Mouse (Mus musculus): Measurements from ENCODE around the gene Slc7a4.
A peak's percentile ranks its signal among the peaks of the same experiment; 100 is the strongest.
"Not testable (repeated sequence)": the region's sequence is repeated elsewhere in the genome, so short reads cannot be mapped to it uniquely, and the experiment has no call there.

The Slc7a4 gene

DNA sequence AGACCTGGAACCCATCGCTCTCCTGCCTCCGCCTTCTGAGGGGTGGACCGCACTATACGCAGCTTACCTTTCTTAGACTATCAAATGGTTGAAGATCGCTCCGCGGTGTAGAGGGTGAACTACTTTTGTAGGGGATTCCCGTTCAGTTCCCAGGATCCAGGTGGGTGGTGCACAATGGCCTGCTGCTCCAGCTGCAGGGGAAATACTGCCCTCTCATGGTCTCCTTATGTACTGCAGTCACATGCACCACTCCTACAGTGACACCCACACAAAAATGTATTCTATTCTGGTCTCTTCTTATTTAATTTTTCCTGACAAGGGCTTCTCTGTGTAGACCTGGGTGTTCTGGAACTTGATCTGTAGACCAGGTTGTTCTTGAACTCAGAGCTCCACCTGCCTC, at the start of gene Slc7a4:
Slc7a4 (minus strand) TSS at position 151 of the 400 bp plus-strand sequence.
- DNase-seq (ENCODE audit: low read depth): peak; percentile 42

DNA sequence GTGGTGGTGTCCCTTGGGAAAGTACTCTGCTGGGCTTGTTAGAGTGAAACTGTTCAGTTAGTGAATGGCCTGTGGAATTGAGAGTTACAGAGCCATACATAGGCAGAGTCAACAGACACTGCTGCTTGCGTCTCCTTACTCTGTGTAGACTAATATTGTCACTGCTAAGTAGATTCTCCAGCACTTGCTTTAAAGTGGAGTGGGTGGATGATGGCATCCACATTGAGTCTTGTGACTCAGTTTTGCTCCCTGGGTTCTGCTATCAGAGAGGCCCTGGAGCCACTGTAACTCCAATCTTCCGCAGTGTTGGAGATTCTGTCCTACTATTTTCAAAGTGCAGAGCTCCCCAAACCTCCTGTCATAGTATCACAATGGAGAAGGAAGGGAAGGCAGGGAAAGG, 49.6 kb upstream of the Slc7a4 start:
- no peak for DNase-seq (ENCODE audit: low read depth)

DNA sequence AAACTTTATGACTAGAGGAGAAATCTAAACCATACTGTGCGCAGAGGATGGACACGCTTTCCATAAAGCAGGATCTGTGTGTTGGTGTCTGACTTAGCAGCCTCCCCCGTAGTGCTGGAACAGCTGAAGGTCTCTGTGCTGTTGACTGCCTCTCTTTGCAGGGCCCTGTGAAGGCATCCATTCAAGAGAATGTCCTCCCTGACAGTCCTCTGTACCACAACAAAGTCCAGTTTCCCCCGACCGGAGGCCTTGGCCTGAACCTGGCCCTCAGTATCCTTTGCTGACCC, 43.2 kb upstream of the Slc7a4 start:
- no peak for DNase-seq (ENCODE audit: low read depth)

DNA sequence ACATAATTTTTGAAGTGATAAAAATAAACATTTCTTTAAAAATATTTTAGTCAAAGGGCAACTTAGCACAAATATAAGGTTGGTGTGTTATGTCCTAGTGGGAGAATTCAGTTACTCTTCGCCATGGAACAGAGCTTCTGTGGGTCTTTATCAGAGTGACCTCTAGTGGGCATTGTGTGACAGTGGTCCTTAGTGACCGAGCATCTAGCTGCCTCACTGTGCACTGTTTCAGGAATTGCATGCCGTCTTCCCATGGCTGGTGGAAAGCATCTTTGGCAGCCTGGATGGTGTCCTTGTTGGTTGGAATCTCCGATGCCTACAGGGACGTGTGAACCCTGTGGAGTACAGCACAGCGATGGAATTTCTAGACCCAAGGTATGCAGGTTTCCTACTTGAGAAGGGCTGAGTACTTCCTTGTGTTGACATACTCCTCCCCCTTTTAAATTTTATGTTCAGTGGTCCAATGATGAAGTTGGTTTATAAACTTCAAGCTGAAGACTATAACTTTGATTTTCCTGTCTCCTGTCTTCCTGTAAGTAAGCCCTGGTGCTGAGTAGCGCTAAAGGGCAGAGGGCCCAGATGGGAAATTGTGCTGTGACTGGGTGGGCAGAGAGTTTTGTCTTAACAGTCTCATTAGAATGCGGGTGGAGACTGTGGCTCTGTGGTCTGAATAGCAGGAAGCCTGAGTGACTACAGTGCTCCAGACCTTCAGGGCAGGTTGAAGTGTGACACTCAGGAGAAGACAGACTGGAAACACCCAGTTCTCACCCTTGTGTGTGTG, 42.7 kb upstream of the Slc7a4 start:
- DNase-seq (ENCODE audit: low read depth): no peak

DNA sequence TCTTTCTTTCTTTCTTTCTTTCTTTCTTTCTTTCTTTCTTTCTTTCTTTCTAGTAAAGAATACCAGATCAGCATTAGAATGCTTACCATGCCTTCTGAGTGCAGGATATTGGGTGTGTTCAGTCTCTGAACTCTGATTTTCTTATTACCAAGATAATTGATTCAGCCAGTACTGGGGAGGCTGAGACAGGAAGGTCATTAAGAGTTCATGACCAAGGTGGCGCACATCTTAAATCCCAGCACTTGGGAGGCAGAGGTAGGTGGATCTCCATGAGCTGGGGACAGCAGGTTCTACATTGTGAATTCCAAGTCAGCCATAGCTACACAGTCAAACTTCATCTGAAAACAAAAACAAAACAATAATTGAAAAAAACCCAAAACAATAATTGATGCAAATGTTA, 38.9 kb upstream of the Slc7a4 start:
- no peak for DNase-seq (ENCODE audit: low read depth)

DNA sequence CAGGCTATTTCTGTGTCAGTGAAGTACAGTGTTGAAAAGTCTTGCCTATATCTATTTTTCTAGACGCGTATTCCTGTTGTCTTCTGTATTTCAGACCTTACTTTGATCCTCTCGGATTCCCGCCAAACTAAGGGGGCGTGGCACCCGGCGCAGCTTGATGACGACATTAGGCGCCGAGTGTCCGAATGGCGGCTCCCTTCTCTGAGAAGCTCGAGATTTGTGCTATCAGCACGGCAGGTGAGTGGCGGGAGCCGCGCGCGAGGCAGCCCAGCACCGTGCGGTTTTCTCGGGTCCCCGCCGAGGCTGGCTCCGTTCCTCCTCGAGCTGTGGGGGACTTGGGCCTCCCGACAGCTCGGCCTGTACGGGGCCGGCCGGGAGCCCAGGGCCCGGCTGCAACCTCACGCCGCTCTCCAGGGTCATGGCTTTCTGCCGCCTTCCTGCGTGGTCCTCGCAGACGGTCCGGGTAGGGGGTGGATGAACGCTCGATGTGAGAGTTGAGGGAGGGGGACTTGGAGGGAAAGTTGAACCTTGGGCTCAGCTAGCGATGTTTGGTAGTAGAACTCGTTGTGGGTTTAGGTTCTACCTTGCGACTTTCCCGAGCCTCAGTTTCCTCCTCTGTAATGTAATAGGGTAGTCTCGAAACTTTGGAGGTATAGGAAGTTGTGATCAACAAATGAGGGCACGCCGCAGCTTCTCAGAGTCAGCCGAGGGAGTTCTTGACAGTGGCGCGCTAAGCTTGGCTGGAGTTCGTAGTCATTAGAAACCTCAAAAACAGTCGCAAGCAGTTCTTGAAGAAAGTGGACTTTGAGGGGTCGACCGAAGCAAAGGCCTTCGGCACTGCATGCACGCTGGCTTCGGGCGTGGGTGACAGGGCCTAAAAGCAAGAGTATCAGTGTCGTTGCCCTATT, 36.4 kb upstream of the Slc7a4 start, which contains the start of gene Smpd4:
Smpd4 (plus strand) TSS at position 157 of the 908 bp plus-strand sequence.
- peak; percentile 93 for DNase-seq (ENCODE audit: low read depth)

DNA sequence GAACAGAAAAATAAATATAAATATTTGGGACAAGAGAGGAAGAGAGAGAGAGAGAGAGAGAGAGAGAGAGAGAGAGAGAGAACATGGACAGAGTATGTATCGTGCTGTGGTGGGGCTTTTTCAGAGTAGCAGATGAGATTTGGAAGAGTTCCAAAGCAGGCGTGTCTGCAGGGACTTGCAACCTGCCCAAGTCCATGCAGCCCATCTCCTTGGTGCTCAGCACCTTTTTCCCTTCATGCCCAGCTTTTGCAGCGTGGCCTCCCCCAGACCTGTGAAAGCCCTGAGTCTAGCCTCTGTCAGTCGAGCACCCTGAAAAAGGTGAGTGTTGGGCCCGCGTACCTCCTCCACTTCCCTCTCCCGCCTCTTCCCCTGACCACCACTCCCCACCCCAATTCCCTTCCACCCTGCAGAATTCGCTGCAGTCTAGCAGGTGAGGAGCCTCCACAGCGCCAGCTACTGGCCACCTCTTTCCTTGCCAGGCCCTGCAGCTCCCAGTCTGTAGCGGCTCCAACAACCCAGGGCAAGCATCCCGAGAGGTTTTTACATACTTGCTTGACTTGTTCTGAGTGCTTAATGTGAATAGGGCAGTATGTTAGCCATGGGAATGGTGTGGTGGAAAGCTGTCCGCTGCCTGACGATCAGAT, 35.0 kb upstream of the Slc7a4 start:
- DNase-seq (ENCODE audit: low read depth): no peak

DNA sequence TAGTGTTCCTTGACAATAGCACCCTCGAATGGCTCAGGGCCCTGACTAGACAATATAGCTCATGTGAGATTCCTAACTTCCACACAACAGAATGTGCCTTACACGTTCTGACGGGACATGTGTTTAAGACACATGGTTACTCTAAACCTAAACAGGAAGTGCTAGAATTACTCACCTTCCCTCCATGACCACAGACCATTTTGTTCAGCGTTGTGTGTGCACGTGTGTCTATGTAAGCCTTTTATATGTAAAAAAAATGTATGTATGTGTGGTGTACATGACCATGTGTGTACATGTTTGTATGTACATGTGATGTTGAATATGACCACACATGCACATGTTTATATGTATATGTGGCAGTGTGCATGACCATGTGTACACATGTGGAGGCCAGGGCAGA, 33.2 kb upstream of the Slc7a4 start:
- no peak for DNase-seq (ENCODE audit: low read depth)

DNA sequence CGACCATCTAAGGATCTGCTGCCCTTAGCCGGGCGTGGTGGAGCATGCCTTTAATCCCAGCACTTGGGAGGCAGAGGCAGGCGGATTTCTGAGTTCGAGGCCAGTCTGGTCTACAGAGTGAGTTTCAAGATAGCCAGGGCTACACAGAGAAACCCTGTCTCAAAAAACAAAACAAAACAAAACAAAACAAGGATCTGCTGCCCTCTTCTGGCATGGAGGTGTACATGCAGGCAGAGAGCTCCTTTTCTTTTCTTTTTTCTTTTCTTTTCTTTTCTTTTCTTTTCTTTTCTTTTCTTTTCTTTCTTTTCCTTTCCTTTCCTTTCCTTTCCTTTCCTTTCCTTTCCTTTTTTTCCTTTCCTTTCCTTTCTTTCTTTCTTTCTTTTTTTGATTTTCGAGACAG, 31.7 kb upstream of the Slc7a4 start:
- not testable (repeated sequence) for DNase-seq (ENCODE audit: low read depth)

DNA sequence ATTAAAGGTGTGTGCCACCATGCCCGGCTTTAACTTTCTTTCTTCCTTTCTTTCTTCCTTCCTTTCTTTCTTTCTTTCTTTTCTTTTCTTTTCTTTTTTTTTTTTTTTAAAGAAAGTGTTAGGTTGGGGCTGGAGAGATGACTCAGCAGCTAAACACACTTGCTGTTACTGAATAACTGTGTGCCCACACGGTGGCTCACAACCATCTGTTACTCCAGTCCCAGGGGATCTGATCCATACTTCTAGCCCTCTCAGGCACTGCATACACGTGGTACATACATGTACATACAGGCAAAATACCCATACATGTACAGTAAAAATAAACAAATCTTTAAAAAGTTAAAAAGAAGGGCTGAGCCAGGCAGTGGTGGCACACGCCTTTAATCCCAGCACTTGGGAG, 28.4 kb upstream of the Slc7a4 start:
- no peak for DNase-seq (ENCODE audit: low read depth)

DNA sequence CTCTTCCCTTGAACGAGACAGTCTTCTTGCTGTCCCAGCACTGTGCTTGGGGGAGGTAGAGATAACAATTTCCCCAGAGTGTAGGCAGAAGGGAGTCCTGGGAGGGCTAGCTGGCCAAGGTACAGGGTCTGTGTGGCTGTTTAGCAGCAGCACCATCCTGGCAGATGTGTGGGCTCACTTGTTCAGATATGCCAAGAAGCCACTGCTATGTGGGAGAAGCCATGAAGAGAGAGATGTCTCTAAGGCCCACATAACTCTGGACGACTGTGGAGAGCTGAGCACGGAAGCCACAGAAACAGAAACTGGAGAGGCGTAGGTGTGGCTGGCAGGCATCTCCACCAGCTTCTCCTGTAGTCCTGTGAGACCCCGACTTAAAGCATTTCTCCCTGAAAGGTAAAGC, 22.7 kb upstream of the Slc7a4 start:
- DNase-seq (ENCODE audit: low read depth): no peak

DNA sequence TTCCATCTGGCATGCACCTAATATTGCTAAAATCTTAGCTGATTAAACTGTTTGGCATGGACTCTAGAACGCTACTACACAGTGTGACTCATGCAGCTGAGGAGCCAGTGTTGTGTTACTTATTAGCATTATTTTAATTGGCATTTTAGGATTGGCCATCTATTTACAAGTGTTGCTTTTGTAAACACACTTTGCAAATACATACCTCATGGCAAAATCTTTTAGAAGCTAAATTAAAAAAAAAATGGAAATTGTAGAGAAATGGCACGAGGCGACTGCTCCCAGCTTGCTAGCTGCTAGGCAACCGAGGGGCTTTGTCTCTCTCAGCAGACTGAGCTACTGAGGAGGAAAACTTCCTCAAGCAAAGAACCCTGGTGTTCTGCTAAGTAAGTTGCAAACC, 21.9 kb upstream of the Slc7a4 start:
- DNase-seq (ENCODE audit: low read depth): no peak

DNA sequence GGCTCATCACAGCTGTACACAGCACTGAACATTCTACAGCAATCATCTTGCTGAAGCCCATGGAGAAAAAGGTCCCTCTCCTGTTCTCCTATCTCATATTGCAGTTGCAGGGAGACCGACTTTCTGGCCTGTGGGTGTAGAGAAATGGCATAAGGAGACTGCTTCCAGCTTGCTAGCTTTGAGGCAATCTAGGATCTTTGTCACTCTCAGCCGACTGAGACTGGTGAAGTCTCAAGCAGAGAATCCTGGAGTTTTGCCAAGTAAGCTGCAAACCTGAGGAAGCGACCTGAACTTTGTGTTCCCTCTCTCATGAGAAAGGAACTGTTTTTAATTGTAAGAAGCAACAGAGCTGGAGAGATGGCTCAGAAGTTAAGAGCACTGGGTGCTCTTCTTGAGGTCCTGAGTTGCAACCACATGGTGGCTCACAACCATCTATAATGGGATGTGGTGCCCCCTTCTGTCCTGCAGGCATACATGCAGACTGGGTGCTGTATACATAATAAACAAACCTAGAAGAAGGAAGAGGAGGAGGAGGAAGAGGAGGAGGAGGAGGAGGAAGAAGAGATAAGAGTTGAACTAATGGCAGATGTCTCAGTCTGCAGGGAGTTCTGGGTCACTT, 18.0 kb upstream of the Slc7a4 start:
- no peak for DNase-seq (ENCODE audit: low read depth)

DNA sequence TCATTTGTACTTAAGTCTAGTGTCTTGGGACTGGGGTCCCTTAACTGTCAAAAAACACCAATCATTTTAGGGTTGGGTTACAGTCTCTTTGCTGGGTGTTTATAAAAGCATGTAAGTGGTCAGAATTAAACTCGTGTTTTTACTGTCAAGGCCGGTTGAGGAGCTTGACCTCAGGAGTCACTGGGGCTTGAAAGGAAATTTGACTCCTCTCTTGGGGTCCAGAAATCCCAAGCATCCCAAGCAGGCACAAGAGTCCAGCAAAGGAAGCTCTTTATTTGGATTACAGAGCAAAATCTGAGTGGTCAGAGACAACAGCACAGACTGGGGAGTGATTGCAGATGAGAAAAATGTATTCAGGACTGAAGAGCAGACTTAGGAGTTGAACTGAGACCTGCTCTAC, 7.7 kb upstream of the Slc7a4 start:
- DNase-seq (ENCODE audit: low read depth): no peak

DNA sequence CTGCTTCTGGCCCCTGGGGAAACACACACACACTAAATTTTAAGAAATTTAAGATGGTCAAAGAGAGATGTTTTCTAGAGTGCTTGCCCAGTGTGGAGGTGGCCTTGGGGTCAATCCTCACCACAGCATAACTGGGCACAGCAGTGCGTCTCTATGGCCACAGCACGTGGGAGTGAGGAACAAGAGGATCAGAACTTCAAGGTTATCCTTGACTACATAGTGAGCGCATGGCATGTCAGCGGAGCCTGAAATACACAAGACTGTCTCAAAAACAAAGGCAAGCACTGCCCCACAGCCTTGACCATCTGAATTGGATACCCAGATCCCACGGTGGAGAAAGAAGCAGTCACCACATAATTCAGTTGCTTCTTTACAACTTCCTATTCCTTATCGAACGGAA, 1.5 kb upstream of the Slc7a4 start:
- no peak for DNase-seq (ENCODE audit: low read depth)

DNA sequence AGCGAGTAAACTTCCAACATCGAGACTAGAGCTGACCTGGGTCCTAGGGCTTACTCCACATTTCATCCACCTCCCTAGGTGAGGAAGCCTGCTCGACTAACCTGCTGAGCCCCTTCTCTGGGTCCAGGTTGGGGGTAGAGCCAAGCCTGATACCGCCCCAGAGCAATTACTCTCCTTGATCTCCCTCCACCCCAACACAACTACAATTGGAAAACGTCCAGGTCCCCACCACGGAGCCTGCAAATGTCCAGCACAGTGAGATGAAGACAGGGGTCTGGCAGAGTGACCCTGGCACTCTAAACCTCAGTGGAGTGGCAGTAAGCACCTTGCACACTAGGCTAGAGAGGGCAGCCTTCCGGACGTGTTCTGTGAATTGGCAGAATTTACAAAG, 6.2 kb downstream of the Slc7a4 start:
- no peak for DNase-seq (ENCODE audit: low read depth)

DNA sequence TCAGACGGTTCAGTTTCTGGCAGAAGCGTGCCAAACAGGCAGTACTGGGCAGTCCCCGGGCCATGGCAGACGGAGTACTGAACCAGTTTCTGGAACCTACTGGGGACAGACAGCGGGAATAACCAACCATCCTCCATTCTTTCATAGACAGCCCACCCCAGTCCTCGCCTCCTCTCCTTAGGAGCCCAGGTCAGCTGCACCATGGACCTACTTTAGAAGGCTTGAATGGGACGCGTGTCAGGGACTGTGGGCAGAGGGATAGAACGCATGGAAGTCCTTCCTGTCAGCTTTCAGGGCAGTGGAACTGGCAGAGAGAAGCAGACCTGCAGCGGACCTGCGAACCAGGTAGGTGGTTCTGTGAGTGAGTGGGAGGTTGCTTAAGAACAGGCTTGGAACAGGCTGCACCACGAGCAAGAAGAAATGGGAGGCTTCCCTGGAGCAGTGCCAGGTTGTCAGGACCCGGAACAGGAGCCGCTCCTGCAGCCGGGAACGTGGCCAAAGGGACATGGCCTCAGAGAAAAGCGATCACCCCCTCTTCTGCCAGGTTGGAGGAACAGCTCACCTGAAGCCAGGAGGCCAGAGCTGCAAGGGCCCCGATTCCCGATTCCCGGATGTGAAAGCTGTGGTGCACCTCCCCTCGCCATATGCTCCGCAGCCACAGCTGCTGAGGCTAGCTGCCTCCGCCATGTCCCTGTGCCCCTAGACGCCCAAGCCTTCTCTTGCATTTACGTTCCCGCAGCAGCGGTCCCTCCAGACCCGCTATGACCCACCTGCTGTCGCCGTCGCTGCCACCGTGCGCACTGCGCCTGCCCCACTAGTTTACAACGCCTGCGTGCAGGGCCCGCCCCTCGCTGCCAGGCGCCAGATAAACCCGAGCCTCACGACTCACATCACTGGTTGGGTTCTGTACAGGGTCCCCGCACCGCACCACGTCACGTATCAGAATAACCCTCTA, 6.9 kb downstream of the Slc7a4 start:
- DNase-seq (ENCODE audit: low read depth): no peak

DNA sequence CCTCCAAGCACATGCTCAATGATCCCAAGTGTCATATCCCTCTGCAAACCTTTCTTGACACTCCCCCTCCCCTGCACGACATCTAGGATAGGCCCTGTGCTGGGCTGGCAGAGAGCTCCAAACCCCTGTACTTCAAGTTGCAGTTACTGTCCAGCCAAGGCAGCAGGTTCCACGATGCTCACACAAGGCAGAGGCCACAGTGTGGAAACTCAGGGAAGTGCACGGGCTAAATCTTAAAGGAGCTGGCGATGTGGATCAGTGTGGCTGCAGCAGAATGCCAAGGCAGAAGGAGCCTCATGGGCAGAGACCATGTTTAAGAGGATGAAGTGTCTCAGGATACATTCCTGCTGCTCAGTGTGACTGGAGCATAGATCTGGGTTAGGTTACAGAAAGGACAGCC, 16.8 kb downstream of the Slc7a4 start:
- DNase-seq (ENCODE audit: low read depth): no peak

DNA sequence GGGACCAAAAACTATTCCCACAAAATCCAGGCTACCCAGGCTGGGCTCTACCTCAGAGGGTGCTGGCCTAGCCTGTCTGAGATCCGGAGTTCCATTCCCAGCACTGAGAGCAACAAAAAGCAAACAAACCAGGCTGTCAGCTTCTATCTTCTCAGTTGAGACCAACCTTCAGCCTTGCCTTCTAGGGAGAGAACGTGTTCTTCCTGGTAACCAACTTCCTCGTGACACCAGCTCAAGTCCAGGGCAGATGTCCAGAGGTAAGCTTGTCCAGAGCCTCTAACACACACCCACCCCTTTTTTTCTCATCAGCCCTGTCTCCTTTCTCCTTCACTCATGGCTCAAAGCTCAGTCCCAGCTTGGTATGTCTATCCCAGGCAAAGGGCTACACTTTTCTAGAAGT, 18.2 kb downstream of the Slc7a4 start:
- DNase-seq (ENCODE audit: low read depth): no peak

DNA sequence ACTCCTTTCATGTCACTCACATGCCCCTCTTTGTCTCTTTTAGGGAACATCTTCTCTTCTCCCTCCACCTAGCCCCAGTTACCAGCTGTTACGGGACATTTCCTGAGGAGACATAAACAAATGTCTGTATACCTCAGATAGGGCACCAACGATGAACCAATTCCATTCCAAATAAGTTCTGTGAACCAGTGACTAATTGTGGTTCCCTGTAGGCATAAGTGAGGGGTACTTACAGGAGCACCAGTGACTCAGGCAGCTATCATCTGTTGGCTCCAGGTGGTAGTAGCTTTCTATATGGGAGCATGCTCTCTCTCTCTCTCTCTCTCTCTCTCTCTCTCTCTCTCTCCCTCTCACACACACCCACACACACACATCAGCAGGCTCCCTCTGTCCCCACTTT, 18.8 kb downstream of the Slc7a4 start:
- DNase-seq (ENCODE audit: low read depth): no peak

DNA sequence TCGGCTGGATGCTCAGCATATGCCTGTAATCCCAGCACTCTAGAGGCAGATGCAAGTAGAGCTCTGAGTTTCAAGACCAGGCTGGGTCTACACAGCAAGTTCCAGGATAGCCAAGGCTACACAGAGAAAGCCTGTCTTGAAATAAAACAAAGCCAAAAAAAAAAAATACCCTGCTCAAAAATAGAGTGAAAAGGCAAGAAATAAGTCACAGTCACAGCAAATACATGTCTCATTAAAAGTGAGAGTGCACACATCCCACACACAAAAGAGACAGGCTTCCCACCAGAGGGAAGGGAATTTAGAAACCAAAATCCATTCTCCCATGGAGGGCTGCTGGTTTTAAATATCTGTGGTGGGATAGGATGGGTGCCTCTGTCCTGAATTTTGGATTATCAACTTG, 19.4 kb downstream of the Slc7a4 start:
- no peak for DNase-seq (ENCODE audit: low read depth)

Data from c-Kit-positive CD71-positive TER-119-negative erythroid progenitor cells, embryonic 14.5 days (primary cell).